8 mouse cellular contexts compared by ENCODE assay signal in the genomic region with DNA sequence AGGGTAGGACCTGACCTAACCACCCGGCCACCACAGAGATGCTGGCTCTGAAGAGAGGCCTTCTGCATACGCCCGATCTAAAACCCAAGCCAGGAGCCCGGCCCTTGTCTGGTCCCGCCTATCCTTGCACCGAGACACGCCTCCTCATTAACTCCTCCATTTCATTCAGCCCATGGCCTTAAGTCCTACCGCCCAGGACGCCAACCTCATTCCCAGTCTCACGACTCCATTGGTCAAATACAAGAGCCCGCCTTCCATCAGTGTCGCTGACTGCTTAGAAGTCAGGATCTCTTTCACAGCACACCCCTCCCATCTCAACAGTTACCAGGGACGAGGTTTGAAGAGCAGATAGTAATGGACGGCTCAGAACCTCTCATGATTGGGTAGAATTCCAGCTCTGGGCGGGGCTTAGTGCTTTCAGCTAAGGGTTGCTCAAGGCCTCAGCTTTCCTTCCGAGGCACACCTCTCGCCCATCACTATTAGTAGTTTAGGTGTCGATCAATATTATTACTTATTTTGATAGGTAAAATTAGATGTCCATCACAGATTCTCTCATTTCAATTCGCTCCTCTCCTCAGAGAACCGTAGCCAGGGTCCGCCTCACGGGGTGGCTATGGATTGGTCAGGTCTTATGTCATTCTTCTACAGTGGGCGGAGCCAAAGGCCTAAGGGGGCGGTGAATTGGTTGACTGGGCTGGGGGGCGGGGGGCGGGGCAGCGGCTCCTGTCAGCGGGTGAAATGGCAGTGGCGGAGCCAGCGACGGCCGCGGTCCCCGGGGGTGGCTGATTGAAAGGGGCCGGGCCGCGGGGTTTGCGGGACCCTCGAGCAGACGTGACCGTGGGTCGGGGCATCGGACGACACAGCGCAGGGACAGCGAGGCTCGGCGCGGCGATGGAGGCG. TPM values are rescaled to one million over a fixed set of nuclear protein-coding genes. Genes with fewer than 3 reads are reported as not detected.
A peak's percentile ranks its signal among the peaks of the same experiment; 100 is the strongest.
DNase-seq lines count a peak whose midpoint lies in the region; ATAC-seq and TF ChIP-seq lines count a peak whose summit lies in the region.

A gene (plus strand): TSS at position 716 of the 900 bp plus-strand sequence.

- peak; percentile 98 to 99 for DNase-seq in gastrocnemius, adult 8-10 months (ENCODE audit: low spot score in 2 of 2)
- DNase-seq in hindlimb bud, embryonic 11.5 days (ENCODE audit: extremely low spot score, low read depth, low spot score) = peak; percentile 99
- DNase-seq in left cerebral cortex, adult 8-10 months (ENCODE audit: low spot score in 2 of 2) = peak; percentile 99 to 100
- peak; percentile 100 for DNase-seq in right cerebral cortex, postnatal 10 days (ENCODE audit: low spot score in 2 of 2)
- peak; percentile 97 for DNase-seq in urinary bladder, postnatal 25 days (ENCODE audit: low spot score)

- TF ChIP-seq POLR2A in cortical plate, adult 2 months (IDR thresholded peaks at IDR 0.05; ENCODE audit: extremely low read depth, insufficient read depth, low read length) = peak; percentile 82; the same call in 1 of the 2 replicates

- H3K4me1 ChIP-seq in cortical plate, adult 2 months (ENCODE audit: control insufficient read depth, insufficient read depth, low read length) = peaks cover 11% of the 10 kb centered on the region; the same call in 1 of the 2 replicates
- peaks cover 47% of the 10 kb centered on the region for H3K4me1 ChIP-seq in megakaryocyte, embryonic 14.5 days

- peak; percentile 91 for ATAC-seq in activated CD4-positive, CD25-positive, alpha-beta regulatory T cell, adult 4 months

- TF ChIP-seq CTCF in cortical plate, adult 2 months (IDR thresholded peaks at IDR 0.05; ENCODE audit: extremely low read depth, insufficient read depth, low read length) = no peak

- peak within 1 kb of the TSS; percentile 35; the same call in 1 of the 2 replicates for H3K27ac ChIP-seq in cortical plate, adult 2 months (ENCODE audit: insufficient read depth, low read length)

- no peaks in the 10 kb centered on the region for H3K36me3 ChIP-seq in megakaryocyte, embryonic 14.5 days (replicated peaks; ENCODE audit: low read length)

- H3K9me3 ChIP-seq in megakaryocyte, embryonic 14.5 days = no peaks in the 10 kb centered on the region

- H3K27me3 ChIP-seq in megakaryocyte, embryonic 14.5 days (replicated peaks) = no peaks in the 10 kb centered on the region

- peak within 1 kb of the TSS; percentile 69 for H3K4me3 ChIP-seq in cortical plate, adult 2 months (ENCODE audit: insufficient read depth, low read length)
- H3K4me3 ChIP-seq in megakaryocyte, embryonic 14.5 days (replicated peaks) = peak within 1 kb of the TSS; percentile 98

RNA-seq across cellular contexts. Expression of the gene that starts here (rescaled TPM):
- polyA plus RNA-seq in activated CD4-positive, CD25-positive, alpha-beta regulatory T cell, adult 4 months (2017; shearing (Covaris generic)) = 1 to 10 TPM; 4.1 TPM
- polyA plus RNA-seq in cortical plate, adult 2 months (2012; rRNA removed) = 74.9 and 75.3 TPM in 2 replicates
- 10 to 100 TPM; 15.1 to 16.9 (median 16.2) TPM for total RNA-seq in gastrocnemius, adult 8-10 months (2022)
- total RNA-seq in left cerebral cortex, adult 8-10 months (2022) = 100 to 1,000 TPM; 100 to 112 (median 107) TPM
- polyA plus RNA-seq in megakaryocyte, embryonic 14.5 days (2012; ENCODE audit: insufficient read depth, low replicate concordance) = 12.6 and 12.9 TPM in 2 replicates

Comparison
In these comparisons a context has a peak if more than half of its experiments do, and no peak if none do; other contexts are left out.
1. Peak in every context shown above with its lines: DNase-seq, ATAC-seq, H3K4me3 ChIP-seq and H3K27ac ChIP-seq.
2. RNA of the gene that starts here (total RNA-seq): 100 to 112 TPM in left cerebral cortex, adult 8-10 months; 15.1 to 16.9 TPM in gastrocnemius, adult 8-10 months; every median in the first group is over 4 times any median in the second.